Mouse (Mus musculus) lung, adult 2 months (tissue): ENCODE measurements around the gene Fam180a. TPM values are rescaled to one million over a fixed set of nuclear protein-coding genes. Genes with fewer than 3 reads are reported as not detected.

ENCODE experiments used
- DNase-seq: peaks from one replicate; pipeline ENCODE4 v3.0.0; 2022
- H3K4me1 ChIP-seq: fragments of 200-500 bp; 2 replicates; pipeline ENCODE4 v1.6.1; 2011; ENCODE audit warnings: low read length; ENCODE audit not compliant: control insufficient read depth, insufficient read depth
- H3K4me3 ChIP-seq: fragments of 200-500 bp; replicated peaks from 2 replicates; pipeline ENCODE3; 2011; ENCODE audit warnings: low read depth, mild to moderate bottlenecking, control low read depth, low read length; ENCODE audit errors: extremely low read depth
- CTCF ChIP-seq: fragments of 200-500 bp; IDR thresholded peaks from 2 replicates; pipeline ENCODE4 v1.5.1; 2011; ENCODE audit warnings: mild to moderate bottlenecking, low read length, control low read depth; ENCODE audit not compliant: insufficient read depth
- POLR2A ChIP-seq: fragments of 200-500 bp; IDR thresholded peaks from 2 replicates; pipeline ENCODE4 v1.6.1; 2011; ENCODE audit warnings: low read depth, mild to moderate bottlenecking, control low read depth, low read length, borderline replicate concordance; ENCODE audit errors: extremely low read depth
- whole genome bisulfite sequencing: fragments of 180-500 bp; shearing (Covaris S2); methylation state at CpG from one replicate; pipeline ENCODE4 v1.1.7; 2018; 5-methylcytosine and 5-hydroxymethylcytosine counted together
- polyA plus RNA-seq: library from polyadenylated mRNA; depleted of rRNA; stranded (reverse); fragments of >200 nt; gene quantifications from 2 replicates; pipeline ENCODE4 v1.2.3, GENCODE M21; 2012

The Fam180a gene
- polyA plus RNA-seq, 1 experiment = 1.5 TPM

DNA sequence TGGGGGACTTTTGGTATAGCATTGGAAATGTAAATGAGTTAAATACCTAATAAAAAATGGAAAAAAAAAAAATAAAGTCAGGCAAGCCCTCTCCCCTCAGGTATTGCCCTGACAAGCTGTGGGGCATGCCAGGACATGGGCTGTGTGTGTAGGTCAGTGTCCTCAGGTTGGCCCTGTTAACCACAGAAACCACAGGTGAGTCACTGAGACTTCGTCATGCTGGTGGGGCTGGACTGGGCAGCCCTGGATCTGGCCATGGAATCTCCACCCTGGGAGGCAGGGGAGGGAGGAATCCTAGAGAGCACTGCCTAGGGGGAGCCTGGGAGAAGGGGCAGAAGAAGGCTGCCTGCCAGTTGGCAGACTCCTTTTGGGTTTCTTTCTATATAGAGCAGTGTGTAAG, 2.9 kb downstream of the Fam180a start:
- Histone ChIP-seq H3K4me3 (no peak overlapping the region), H3K4me1 (no peaks in the 10 kb centered on the region)
- TF ChIP-seq POLR2A (no peak), CTCF (no peak)
- DNase-seq = no peak
- 68% methylated on average over 1 of the region's 1 CpGs for WGBS

DNA sequence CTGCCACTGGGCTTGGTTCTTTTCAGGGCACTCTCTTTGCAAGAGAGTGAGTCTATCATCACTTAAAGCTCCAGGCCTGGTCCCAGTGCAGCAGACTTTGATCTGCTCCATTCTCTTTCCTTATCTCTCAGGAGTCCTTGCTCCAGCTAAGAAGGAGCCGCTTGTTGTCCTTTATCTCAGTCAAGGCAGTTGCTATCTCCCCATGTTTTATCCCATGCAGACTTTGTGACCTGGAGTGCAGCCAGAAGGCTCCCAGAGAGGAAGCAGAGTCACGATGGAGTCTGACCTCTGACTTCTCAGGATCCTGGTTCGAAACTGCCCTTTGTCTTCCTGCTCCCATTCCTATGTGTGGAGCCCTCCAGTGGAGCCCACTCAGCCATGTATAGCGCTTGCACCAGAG, 4.8 kb downstream of the Fam180a start:
- no peak overlapping the region for H3K4me3 ChIP-seq
- TF ChIP-seq POLR2A = no peak
- TF ChIP-seq CTCF = no peak
- H3K4me1 ChIP-seq = no peaks in the 10 kb centered on the region
- no peak for DNase-seq
- WGBS = 43% methylated on average over 4 of the region's 4 CpGs

DNA sequence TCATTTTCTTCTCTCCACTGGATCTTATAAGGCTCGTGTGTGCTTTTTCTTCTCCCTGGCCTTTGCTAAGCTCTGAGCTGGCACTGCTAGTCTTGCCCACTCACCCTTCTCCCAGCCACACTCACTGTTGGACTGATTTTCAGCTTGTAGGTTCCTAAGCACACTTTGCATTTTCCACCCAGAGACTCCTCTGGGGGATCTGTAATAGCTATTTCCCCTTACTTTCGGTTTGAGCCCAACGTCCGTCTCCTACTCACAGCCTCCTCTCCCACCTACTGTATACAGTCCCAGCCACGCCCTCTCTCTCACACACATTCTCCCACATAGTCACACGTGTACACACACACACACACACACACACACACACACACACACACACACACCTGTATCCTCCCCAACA, 6.1 kb downstream of the Fam180a start:
- no peak for DNase-seq
- Histone ChIP-seq H3K4me1 (no peaks in the 10 kb centered on the region), H3K4me3 (no peak overlapping the region)
- TF ChIP-seq POLR2A (no peak), CTCF (no peak)
- 76% methylated on average over 6 of the region's 6 CpGs for WGBS

DNA sequence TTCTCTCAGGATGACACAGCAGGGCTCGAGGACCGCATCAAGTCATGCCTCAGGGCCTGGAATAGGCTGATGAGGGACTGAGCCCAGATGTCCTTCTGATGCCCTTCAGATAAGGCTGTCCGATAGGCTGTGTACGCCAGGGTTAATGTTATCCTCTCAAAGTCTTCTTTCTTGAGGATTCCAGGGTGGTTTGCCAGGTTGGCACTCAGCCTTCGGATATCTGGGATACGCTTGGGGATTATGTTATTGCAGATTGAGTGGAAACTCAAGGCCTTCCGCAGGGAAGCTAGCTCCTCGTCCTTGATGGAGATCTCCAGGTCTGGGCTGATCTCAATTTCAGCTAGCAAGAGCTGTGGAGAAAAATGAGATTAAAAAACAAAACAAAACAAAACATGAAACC, 12.4 kb downstream of the Fam180a start:
- 89% methylated on average over 8 of the region's 8 CpGs for WGBS
- DNase-seq = no peak
- TF ChIP-seq CTCF = no peak
- Histone ChIP-seq H3K4me3 (no peak overlapping the region), H3K4me1 (no peaks in the 10 kb centered on the region)

DNA sequence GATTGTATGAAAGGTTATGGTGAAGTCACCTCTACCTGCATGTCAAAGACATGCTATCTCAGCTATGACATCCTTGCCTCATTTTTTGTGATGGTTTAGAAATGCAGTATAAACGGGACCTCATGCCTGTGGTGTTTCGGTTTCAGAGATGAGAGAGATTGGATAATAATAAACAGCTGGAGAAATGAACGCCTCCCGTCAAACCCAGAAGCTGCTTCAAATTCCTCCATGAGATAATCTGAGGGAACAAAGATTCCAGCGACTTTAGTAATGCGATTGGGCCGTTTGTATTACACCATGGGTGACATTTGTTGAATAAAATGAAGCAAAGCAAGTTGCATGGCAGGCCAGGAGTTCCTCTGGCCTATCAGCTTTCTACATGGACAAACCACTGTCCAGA, 16.5 kb downstream of the Fam180a start:
- TF ChIP-seq CTCF = no peak
- TF ChIP-seq POLR2A = no peak
- Histone ChIP-seq H3K4me3 (no peak overlapping the region), H3K4me1 (no peaks in the 10 kb centered on the region)
- DNase-seq = no peak
- WGBS = 50% methylated on average over 7 of the region's 7 CpGs

DNA sequence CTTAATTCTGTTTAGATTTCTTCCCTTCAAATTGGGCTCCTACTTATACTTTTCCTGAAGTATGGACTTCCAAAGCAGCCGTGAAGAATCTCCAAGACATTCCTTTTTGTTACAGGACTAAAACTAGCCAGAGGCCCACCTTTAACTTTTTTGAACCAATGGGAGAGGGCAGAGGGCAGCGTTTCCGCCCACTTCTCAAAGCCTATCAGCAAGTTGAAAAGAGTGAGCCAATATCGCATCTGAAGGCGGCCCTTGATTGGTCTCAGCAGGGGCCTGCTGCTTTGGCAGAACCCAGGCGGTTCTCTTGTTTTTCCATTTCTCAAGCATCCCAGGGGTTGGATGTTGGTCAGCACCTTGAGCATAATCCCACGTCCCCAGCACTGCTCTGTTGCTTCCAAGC, 17.9 kb downstream of the Fam180a start, which contains the start of gene Slc13a4:
Slc13a4 (minus strand) TSS at position 95 of the 400 bp plus-strand sequence.
- Histone ChIP-seq H3K4me1 (no peaks in the 10 kb centered on the region), H3K4me3 (no peak within 1 kb of the TSS)
- 42% methylated on average over 7 of the region's 7 CpGs for WGBS
- DNase-seq = no peak
- TF ChIP-seq POLR2A (no peak), CTCF (no peak)

DNA sequence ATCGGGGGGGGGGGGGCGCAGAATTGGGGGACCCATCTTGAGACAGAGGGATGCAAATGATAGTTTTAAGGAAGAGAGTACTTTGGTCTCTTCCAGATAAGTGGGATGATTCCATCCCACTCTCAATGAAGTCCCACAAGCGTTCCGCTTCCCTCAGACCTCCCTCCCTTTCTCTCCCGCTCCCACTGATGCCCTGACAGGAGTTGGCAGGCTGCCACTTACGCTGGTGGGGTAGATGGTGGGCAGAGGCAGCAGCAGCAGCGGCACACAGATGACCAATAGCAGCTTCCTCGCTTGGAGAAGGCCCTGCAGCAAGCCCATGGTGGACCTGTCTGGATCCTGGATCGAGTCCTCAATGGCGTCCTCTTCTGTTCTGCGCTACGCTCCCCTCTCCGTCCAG, 18.8 kb downstream of the Fam180a start:
- no peak for TF ChIP-seq CTCF
- no peak for TF ChIP-seq POLR2A
- DNase-seq = no peak
- WGBS = 79% methylated on average over 13 of the region's 13 CpGs
- Histone ChIP-seq H3K4me1 (no peaks in the 10 kb centered on the region), H3K4me3 (no peak overlapping the region)

DNA sequence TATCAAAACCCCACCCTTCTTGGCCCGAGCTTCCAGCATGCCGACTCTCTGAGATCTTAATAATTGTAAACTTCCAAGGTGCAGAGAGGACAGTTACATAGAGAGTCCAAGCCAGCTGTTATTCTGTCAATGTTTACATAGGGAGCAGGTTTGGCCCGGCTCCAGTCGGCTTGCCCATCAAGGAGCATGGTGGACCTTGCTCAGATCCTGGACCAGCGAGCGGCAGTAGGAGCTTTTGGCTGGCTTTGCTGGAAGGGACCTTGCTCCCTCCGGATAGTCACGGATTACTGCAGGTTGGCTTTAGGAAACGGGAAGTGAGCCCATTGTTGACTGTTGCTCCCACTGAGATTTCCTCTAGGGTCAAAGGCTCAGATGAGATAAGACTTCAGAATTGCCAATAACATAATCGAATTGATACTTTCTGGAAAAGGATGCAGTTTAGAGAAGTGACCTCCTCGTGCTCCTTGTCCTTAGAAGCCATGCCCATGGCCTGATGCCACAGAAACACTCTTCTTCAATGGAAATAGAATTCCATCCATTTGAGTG, 22.5 kb downstream of the Fam180a start:
- DNase-seq = no peak
- TF ChIP-seq POLR2A (no peak), CTCF (no peak)
- WGBS = 41% methylated on average over 11 of the region's 11 CpGs
- H3K4me1 ChIP-seq = no peaks in the 10 kb centered on the region
- H3K4me3 ChIP-seq = no peak overlapping the region

DNA sequence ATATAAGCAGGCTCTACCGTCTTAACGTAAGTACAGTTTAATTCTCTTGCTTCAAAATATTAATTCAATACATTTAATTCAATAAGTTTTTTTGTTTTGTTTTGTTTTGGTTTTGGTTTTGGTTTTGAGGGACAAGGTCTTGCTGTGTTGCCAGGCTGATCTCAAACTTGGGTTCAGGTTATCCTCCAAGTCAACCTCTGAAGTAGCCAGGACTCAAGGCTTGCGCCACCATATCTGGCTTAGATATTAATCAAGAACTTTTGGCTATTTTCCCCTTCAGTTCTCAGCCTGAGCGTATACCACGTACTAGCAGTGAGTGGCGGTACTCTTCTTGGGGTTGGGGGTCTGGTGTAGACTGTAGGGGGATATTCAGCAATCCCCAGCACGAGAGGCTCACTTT, 23.4 kb downstream of the Fam180a start:
- no peaks in the 10 kb centered on the region for H3K4me1 ChIP-seq
- 96% methylated on average over 7 of the region's 7 CpGs for WGBS
- no peak for DNase-seq
- TF ChIP-seq POLR2A (no peak), CTCF (no peak)
- no peak overlapping the region for H3K4me3 ChIP-seq

DNA sequence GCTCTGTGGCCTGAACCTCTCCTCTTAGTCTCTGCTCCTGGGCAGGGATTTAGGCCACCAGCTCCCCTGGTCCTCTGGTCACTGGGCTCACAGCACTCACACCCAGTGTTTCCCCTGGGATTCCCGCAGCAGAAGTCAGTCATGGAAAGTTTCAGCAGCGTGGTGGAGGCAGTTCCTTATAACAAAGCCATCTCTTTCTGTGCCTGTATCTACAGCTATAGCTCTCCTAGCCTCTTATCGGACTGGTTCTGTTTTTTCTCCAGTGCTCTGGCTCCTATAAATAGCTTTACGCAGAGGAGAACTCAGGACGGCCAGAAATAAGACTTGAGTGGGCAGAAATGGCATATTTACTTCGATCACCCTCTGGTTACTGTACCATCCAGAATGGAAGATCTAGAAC, 27.6 kb downstream of the Fam180a start:
- H3K4me3 ChIP-seq = no peak overlapping the region
- H3K4me1 ChIP-seq = no peaks in the 10 kb centered on the region
- WGBS = 78% methylated on average over 6 of the region's 6 CpGs
- no peak for DNase-seq
- TF ChIP-seq CTCF = no peak

DNA sequence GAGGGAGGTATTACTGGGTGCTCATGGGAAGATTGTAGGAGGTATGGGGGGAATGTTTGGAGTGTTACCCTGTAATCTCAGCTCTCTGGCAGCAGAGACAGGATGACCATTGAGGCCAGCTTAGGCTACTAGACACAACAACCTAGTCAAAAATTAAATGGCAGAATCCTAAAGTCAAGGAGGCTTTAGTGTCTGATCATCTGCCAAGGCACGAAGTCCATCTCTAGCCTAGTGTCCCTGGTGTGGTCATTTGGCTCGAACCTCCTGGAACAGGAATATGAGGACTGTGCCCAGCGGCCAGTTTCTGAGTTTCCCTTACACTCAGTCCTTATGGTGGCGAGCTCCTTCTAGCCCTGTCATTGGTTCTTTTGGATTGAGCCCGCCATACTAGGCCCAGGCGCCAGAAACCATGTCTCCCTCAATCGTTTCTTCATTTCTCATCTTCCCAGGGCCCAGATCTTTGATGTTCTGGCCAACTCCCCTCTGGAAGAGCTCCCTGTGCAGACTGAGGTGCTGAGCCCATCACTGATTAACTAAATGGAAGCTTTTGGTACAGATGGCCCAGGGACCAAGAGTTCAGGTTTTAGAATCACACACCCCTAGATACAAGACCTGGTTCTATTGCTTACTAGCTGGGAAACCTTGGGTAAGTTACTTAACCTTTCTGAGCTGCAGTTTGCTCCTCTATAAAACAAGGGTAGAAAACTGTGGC, 28.3 kb downstream of the Fam180a start:
- Histone ChIP-seq H3K4me1 (no peaks in the 10 kb centered on the region), H3K4me3 (no peak overlapping the region)
- TF ChIP-seq POLR2A = no peak
- TF ChIP-seq CTCF = no peak
- no peak for DNase-seq
- 80% methylated on average over 7 of the region's 7 CpGs for WGBS
